Mouse (Mus musculus): ENCODE results near the gene Prpf38b.

- no peak for TF ChIP-seq CTCF (IDR thresholded peaks at IDR 0.05)
- TF ChIP-seq EP300 (IDR thresholded peaks at IDR 0.05), result no peak
Measured at GRCm38 (mm10) chr3:108957976-108958375, 46.4 kb upstream of the Prpf38b start.

Measured in lung, postnatal 0 days (tissue).